Mouse (Mus musculus) cerebellum, adult 2 months (tissue): Measurements from ENCODE around the gene Sema5a.

Source experiments
- CTCF ChIP-seq: fragments of 200-500 bp; IDR thresholded peaks from 2 replicates; pipeline ENCODE4 v1.5.1; 2011; ENCODE audit warnings: low read depth, mild to moderate bottlenecking, control low read depth, low read length, moderate library complexity, borderline replicate concordance; ENCODE audit not compliant: insufficient read depth
- POLR2A ChIP-seq: fragments of 200-500 bp; IDR thresholded peaks from 2 replicates; pipeline ENCODE4 v1.6.1; 2011; ENCODE audit warnings: low read length, control low read depth, borderline replicate concordance; ENCODE audit not compliant: insufficient read depth

DNA sequence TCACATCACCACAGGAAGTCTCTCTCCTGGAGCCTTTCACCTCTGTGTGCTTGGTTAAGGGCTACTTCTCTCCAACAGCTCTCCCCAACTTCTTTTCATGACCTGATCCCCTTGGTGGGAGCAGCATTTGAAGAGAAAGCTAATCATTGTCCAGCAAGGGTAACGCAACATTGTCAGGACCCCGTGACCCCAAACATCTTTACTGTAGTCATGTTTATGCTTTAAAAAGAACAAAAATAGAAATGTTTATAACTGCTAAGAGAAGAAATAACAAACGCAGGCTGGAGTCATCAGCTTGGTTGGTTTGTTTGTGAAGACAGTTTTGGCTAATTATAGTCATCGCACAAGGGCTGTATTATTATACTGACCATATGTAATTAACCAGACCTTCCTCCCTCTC, 198.1 kb downstream of the Sema5a start:
- TF ChIP-seq POLR2A, result no peak
- no peak for TF ChIP-seq CTCF
